Mouse (Mus musculus): ENCODE measurements around the gene Zmiz1. TPM values are rescaled to one million over a fixed set of nuclear protein-coding genes. Genes with fewer than 3 reads are reported as not detected.

Gene Zmiz1
- total and polyA plus RNA-seq, 3 experiments = 3.7 to 45.8 (median 11.1) TPM

DNA sequence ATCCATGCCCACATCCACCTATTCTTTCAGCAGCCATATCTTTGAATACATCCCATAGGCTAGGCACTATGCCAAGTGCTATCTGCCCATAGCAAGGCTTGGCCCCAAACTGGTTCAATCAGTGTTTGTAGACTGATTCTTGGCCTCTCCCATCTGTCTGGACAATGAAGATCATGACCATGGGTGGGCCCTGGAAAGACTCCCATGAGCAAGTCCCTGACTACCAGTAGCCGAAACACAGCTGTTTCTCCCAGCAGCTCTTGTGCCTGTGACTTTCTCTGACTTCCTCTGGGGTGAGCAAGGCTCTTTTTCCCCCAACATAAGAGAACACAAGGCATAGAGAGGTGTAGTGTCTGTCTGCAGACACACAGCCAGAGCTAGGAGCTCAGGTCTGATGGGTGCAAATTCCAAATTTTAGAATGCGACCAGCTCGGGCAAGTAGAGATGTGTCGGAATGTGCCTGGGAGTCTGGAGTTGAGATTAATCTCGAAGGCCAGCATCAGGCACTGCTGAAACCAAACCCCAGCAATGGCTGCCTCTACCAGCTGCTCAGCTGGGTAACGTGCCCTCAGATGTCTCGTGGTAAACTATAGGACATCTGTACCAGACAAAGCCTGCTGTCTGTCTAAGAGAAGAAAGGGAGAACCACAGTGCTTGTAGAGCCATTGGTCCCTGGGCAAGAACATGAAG is 38.8 kb upstream of the Zmiz1 start:
- H3K9ac ChIP-seq (ENCODE audit: insufficient read depth, low read depth) = no peak overlapping the region
- in situ Hi-C loops (cut with MboI; ENCODE audit: low pct_ligation_motif_present, low pct_unique_long_range_greater_than_20kb, low sequenced_read_pairs) = no loop called here
- peaks cover 0 to under 1% of the 10 kb centered on the region in 2 experiments; a peak in 1 of 4 replicates for H3K4me1 ChIP-seq (ENCODE audit: control insufficient read depth in 1 of 2, insufficient read depth in 2 of 2)
- H3K79me2 ChIP-seq (replicated peaks; ENCODE audit: control insufficient read depth, extremely low read depth, insufficient read depth, poor library complexity, severe bottlenecking) = no peaks in the 10 kb centered on the region
- H3K4me2 ChIP-seq (ENCODE audit: insufficient read depth, low read depth, poor library complexity, severe bottlenecking) = no peak overlapping the region
- dilution Hi-C loops (cut with MboI; ENCODE audit: extremely low pct_ligation_motif_present, extremely low pct_unique_long_range_greater_than_20kb, low sequenced_read_pairs) = no loop called here
- H3K9me3 ChIP-seq (replicated peaks; ENCODE audit: low read length) = no peaks in the 10 kb centered on the region
- H3K27me3 ChIP-seq (replicated peaks) = no peaks in the 10 kb centered on the region
- DNase-seq (ENCODE audit: extremely low read depth) = no peak
- no peaks in the 10 kb centered on the region for H3K36me3 ChIP-seq (replicated peaks in 1 of 2; ENCODE audit: control insufficient read depth in 1 of 2, insufficient read depth in 1 of 2, low read length in 1 of 2)
- no peak overlapping the region for H3K4me3 ChIP-seq (replicated peaks in 1 of 3; ENCODE audit: low read depth in 2 of 3, low read length in 2 of 3, poor library complexity in 1 of 3)
- no peak for TF ChIP-seq NELFE (IDR thresholded peaks at IDR 0.05; ENCODE audit: low read depth, low read length)
- no peak for TF ChIP-seq ZNF384 (IDR thresholded peaks at IDR 0.05; ENCODE audit: low read depth, low read length)
- TF ChIP-seq E2F4 (IDR thresholded peaks at IDR 0.05; ENCODE audit: insufficient replicate concordance, low read depth, low read length) = no peak
- no peak for TF ChIP-seq MXI1 (IDR thresholded peaks at IDR 0.05; ENCODE audit: low read depth, low read length)
- no peak for TF ChIP-seq JUN (IDR thresholded peaks at IDR 0.05; ENCODE audit: insufficient read depth, low read depth, low read length)
- TF ChIP-seq POLR2AphosphoS2 (IDR thresholded peaks at IDR 0.05; ENCODE audit: low read depth, low read length) = no peak
- H3K27ac ChIP-seq (ENCODE audit: insufficient read depth, low read depth) = no peak overlapping the region

DNA sequence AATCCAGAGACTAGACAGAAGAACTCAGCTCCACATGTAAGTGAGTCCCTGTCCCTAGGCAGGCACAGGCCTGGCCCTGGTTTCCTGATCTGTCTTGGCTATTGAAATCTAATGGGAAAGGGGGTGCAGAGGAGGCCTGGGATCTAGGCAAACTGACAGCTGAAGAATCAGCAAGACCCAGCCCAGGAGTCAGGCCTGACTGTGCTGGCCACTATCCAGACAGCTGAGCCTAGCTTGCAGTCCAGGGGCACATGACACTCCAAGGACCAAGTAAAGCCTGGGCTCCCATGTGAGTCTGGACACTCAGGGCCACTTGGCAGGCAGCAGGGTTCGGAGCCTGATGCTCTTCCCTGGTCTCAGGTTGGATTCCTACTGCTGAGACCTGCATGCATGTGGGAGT is 38.0 kb upstream of the Zmiz1 start:
- dilution Hi-C loops (cut with MboI; ENCODE audit: extremely low pct_ligation_motif_present, extremely low pct_unique_long_range_greater_than_20kb, low sequenced_read_pairs) = no loop called here
- Histone ChIP-seq H3K9me3 (replicated peaks; ENCODE audit: low read length) (no peaks in the 10 kb centered on the region), H3K36me3 (replicated peaks in 1 of 2; ENCODE audit: control insufficient read depth in 1 of 2, insufficient read depth in 1 of 2, low read length in 1 of 2) (no peaks in the 10 kb centered on the region), H3K27ac (ENCODE audit: insufficient read depth, low read depth) (no peak overlapping the region), H3K4me1 (ENCODE audit: control insufficient read depth in 1 of 2, insufficient read depth in 2 of 2) (no peaks in the 10 kb centered on the region), H3K79me2 (replicated peaks; ENCODE audit: control insufficient read depth, extremely low read depth, insufficient read depth, poor library complexity, severe bottlenecking) (no peaks in the 10 kb centered on the region), H3K4me3 (replicated peaks in 1 of 3; ENCODE audit: low read depth in 2 of 3, low read length in 2 of 3, poor library complexity in 1 of 3) (no peak overlapping the region), H3K9ac (ENCODE audit: insufficient read depth, low read depth) (no peak overlapping the region), H3K4me2 (ENCODE audit: insufficient read depth, low read depth, poor library complexity, severe bottlenecking) (no peak overlapping the region), H3K27me3 (replicated peaks) (no peaks in the 10 kb centered on the region)
- TF ChIP-seq ZMIZ1 (IDR thresholded peaks at IDR 0.05; ENCODE audit: low read depth, low read length) = no peak
- TF ChIP-seq GABPA (IDR thresholded peaks at IDR 0.05; ENCODE audit: insufficient replicate concordance, low read depth, low read length) = no peak
- no peak for TF ChIP-seq CHD1 (IDR thresholded peaks at IDR 0.05; ENCODE audit: low read depth, low read length)
- no peak for TF ChIP-seq RCOR1 (conservative IDR thresholded peaks at IDR 0.05; ENCODE audit: low read depth, low read length)
- TF ChIP-seq MAFK (IDR thresholded peaks at IDR 0.05; ENCODE audit: insufficient replicate concordance, low read length) = no peak
- TF ChIP-seq EP300 (IDR thresholded peaks at IDR 0.05; ENCODE audit: low read length) = no peak
- TF ChIP-seq SMC3 (IDR thresholded peaks at IDR 0.05; ENCODE audit: low read depth, low read length) = no peak
- TF ChIP-seq MXI1 (IDR thresholded peaks at IDR 0.05; ENCODE audit: low read depth, low read length) = no peak
- TF ChIP-seq E2F4 (IDR thresholded peaks at IDR 0.05; ENCODE audit: insufficient replicate concordance, low read depth, low read length) = no peak
- no peak for TF ChIP-seq MAX (IDR thresholded peaks at IDR 0.05; ENCODE audit: low read length)
- no peak for TF ChIP-seq UBTF (IDR thresholded peaks at IDR 0.05; ENCODE audit: low read depth, low read length)
- TF ChIP-seq ZNF384 (IDR thresholded peaks at IDR 0.05; ENCODE audit: low read depth, low read length) = no peak
- no peak for TF ChIP-seq BHLHE40 (IDR thresholded peaks at IDR 0.05; ENCODE audit: low read depth, low read length)
- no peak for TF ChIP-seq CTCF (conservative IDR thresholded peaks at IDR 0.05 in 1 of 2, IDR thresholded peaks at IDR 0.05 in 1 of 2; ENCODE audit: low read depth in 2 of 2, low read length in 2 of 2)
- TF ChIP-seq USF2 (conservative IDR thresholded peaks at IDR 0.05; ENCODE audit: low read depth, low read length) = no peak
- no peak for TF ChIP-seq MYC (IDR thresholded peaks at IDR 0.05; ENCODE audit: low read depth, low read length)
- no peak for TF ChIP-seq KAT2A (IDR thresholded peaks at IDR 0.05; ENCODE audit: insufficient replicate concordance, low read length)
- TF ChIP-seq ZKSCAN1 (IDR thresholded peaks at IDR 0.05; ENCODE audit: borderline replicate concordance, low read depth, low read length) = no peak
- no peak for TF ChIP-seq ZC3H11A (IDR thresholded peaks at IDR 0.05; ENCODE audit: low read depth, low read length)
- no peak for TF ChIP-seq CHD2 (IDR thresholded peaks at IDR 0.05; ENCODE audit: low read length)
- in situ Hi-C loops (cut with MboI; ENCODE audit: low pct_ligation_motif_present, low pct_unique_long_range_greater_than_20kb, low sequenced_read_pairs) = no loop called here
- DNase-seq (ENCODE audit: extremely low read depth) = no peak

All from CH12.LX (cell line).